Mouse (Mus musculus) hematopoietic stem cell, adult 5-6 weeks (primary cell): ENCODE data around the gene Slc16a13. TPM values are rescaled to one million over a fixed set of nuclear protein-coding genes. Genes with fewer than 3 reads are reported as not detected.
"Not testable (repeated sequence)": the region's sequence is repeated elsewhere in the genome, so short reads cannot be mapped to it uniquely, and the experiment has no call there.

ENCODE experiments used
- ATAC-seq, 2 experiments: fragments of 125-278 bp in 1 of 2; replicated peaks in 1 of 2; 2 replicates each; pipeline ENCODE4 v1.8.0; 2016 to 2017; ENCODE audit warnings: inconsistent platforms in 2 of 2, mild to moderate bottlenecking in 2 of 2, moderate number of reproducible peaks in 2 of 2, low read depth in 1 of 2, moderate TSS enrichment in 1 of 2; ENCODE audit not compliant: low FRiP score in 2 of 2, poor library complexity in 2 of 2, severe bottlenecking in 2 of 2, insufficient read depth in 1 of 2, low TSS enrichment in 1 of 2
- total RNA-seq: library from RNA; stranded (forward); fragments of 172-1452, 232-1000 nt; gene quantifications from 2 replicates; pipeline ENCODE4 v1.2.3, GENCODE M21; 2017

Gene Slc16a13
- total RNA-seq, 1 experiment from 2014 or later = 15.6 TPM

DNA sequence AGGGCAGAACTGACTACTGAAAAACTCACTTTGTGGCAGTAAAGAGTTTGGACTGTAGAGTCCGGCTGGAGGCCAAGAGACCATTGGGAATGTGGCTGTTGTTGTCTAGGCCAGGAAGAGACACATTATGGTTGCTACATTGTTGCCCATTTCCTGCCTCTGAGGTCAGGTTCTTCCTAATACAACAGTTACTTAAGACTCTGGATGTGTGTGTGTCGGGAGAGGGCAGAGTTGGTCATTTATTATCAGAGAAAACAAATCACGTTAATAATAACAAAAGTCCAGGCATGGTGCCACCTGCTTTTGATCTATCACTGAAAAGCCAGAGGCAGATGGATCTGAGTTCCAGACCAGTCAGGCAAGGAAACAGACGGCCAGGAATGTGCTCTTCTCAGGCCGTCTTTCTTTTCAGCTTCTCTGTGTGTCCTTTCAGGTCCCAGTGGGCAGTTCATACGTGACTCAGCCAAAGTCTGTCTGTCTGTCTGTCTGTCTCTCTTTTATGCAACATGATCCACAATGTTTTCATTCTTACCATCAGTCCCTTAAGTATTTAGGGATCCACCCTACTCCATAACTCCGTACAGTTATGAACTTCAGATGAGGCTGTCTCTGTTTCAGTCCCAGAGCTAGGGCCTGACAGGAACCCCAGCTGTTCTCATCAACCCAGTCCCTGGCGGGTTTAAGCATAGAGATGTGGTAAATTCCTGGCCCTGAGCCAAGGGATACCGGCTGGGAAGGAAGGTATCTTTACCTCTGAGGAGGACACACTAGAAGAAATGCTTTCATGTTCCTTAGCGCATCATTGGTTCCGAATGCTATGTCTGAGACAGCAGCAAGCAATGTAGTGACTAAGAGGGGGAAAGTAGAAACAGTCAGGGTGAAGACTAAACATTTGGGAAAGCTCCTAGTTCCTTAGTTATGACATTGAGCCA lies 27.2 kb downstream of the Slc16a13 start:
- ATAC-seq = no peak

DNA sequence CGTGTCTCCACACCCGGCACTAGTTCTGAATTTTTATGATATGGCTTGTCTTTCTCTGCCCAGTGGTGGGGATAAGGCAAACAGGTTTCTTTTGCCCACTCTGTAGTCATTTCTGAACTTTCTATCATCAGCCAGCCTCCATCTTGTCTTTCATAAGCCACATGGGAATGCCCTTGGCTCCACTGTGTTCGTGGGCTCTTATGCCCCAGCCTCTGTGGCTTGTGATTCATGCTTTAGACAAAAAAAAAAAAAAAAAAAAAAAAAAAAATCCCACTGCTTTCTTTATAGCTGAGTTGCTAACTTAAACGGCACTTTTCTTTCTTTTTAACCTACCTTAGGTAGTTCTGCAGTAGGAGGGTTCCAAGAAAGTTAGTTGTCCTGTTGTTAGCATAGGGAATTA lies 28.7 kb downstream of the Slc16a13 start:
- ATAC-seq = no peak

DNA sequence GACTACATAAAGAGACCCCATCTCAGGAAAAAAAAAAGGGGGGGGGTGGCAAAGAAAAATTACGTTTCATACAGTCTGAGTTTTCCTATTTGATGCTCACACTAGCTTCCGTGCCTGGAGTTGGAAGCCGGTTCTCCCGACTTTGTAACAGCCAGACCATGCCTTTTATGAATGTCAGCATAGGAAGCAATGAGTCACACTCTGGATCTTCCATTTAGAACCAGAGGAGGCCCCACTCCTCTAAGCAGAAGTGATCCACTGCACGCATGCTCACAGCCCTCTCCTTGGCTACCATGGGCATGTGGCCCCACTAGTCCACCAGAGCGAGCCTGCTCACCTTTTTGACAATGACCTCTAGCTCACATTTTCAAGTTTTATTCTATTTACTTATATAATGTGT lies 29.7 kb downstream of the Slc16a13 start:
- ATAC-seq = no peak

DNA sequence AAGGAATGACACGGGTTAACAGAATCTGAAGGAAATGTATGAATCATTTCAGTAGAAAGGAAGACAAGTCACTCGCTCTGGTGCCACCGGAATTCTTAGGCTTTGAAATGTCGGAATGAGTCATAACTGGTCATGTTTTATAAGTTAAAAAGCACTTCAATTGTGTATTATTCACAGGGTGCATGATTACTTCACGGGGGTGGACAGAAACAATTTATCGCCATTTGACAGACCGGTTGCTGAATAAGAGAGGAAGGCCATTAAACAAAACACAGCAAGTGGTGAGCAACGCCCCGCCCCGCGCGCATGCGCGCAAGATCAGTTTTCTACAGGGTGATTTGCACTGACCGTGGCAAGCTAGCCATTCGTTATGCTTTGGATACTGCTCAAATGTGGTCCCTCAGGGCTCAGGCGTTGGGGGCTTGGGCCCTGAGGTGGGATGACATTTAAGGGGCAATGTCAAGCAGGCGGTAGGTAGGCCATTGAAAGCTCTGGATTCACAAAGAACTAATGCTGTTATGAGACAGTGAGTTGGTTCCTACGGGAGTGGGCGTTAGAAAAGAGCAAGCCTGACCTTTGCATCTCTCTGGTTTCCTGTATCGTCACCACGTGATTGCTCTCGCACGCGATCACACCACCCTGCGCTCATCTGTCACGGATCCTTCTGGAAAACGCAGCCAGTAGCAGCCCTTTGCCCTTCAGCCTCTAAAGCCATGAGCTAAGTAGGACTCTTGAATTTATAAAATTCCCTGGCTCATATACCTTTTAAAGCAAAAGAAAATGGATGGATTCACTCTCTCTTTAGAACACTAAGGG lies 31.3 kb downstream of the Slc16a13 start:
- no peak for ATAC-seq

DNA sequence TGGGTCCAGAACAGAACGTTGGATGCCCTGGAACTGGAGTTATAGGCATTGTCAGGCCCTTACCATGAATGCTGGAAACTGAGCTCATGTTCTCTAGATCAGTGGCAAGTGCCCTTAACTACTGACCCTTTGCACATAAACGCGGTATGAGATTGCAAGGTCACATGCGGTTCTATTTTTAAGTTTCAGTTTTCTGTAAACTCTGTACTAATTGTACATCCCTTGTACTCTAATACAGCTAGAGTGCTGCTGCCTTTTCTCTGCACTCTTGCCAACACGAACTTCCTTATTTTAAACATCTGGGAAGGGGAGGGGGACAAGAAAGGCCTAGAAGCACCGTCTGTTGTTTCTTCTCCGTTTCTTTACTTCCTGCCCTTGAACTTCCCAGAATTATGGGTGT lies 35.7 kb downstream of the Slc16a13 start:
- ATAC-seq = peak; percentile 17 to 22; a peak in 2 of 4 replicates

DNA sequence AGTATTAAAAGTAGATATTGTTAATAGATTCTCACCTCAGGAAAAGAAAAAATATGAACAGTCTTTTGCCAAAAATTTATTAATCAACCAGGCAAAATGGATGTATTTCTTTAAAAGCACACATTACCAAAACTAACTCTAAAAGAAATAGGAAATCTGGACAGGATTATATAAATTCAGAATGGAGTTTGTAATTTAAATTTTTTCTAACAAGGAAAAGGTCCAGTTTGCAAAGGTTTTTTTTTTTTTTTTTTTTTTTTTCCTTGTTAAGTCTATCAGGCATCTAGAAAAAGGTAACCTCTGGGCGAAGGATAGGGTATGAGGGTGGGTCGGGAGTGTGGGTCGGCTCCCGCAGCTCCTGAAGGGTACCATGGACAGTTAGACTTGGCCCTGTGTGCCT lies 40.4 kb downstream of the Slc16a13 start:
- ATAC-seq = no peak

DNA sequence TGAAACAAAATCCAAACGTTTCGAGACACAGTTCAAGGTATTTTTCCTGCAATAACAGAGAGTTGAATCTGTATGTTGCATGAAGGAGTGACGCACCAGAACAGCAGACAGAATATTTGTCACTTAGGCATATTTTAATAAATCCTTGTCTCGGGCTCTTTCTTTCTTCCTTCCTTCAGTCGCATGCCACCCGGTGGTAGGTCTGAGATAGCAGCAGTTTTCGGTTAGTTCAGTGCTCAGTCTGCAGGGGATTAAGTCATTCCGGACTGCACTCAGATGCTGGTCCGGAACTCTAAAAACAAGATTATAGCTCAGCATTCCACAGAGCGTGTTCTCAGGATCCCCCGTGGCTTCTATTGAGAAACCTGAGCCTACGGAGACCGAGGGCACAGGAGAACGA lies 41.5 kb downstream of the Slc16a13 start:
- ATAC-seq = peak in 1 of 2 experiments; percentile 46; a peak in 1 of 4 replicates

DNA sequence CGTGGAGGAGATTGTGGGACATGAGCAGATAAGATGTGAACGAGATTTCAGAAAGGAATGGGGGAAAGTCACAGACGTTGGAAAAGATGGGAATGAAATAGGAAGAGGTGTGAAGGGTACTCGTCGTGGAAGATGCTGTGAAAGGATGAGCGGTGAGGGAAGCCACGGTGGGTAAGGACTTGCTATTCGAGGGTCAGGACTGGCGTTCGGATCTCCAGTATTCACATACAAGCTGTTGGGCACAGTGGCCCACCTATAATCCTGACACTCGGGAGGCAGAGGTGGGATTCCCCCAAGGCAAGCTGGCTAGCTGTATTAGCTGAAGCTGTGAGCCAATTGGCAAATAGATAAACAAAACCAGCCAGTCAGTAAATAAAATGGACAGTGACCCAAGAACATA lies 42.1 kb downstream of the Slc16a13 start:
- no peak for ATAC-seq

DNA sequence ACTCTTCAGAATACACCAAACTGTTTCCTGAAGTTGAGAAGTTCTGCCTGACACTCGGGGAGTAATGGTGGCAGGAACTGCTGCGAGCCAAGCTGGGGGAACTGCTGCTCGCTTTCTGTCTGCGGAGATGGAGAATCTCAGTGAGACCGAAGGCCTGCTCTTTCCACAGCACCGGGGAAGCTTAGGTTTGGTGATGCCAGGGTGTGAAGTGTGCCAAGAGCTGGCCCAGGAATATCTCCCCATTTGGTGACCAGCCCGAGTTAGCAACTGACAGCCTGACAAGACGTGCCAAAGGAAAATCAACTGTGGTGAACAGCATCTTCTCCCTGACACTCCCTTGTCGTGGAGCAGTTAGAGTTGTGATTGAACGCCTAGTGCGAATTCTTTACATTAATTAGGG lies 42.6 kb downstream of the Slc16a13 start:
- ATAC-seq = no peak

DNA sequence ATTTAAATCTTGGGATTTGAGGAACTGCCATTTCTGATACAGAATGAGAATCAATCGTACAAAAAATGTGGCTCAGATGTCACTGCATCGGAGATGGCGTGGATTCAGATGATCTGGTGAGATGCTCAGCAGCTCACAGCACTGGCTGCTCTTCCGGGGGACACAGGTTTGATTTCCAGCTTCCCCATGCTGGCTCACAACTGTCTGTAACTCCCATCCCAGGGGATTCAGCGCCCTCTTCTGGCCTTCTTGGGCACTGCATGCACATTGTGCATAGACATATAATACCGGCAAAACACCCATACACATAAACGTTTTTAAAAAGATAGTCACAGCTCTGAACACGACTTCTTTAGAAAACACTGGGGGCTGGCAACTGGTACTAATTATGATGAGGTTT lies 43.2 kb downstream of the Slc16a13 start:
- ATAC-seq = no peak

DNA sequence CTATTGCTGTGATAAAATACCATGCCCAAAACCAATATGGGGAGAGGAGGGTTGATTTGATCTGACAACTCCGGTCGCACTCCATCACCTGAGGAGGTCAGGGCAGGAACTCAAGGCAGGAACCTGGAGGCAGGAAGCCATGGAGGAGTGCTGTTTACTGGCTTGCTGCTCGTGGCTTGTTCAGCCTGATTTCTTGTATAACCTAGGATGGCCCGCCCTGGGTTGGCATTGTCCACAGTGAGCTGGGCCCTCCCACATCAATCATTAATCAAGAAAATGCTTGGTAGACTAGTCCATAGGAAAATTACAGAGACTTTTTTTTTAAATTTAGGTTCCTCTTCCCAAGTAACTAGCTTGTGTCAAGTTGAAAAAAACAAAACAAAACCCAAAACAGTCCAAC lies 46.4 kb downstream of the Slc16a13 start:
- ATAC-seq = no peak

DNA sequence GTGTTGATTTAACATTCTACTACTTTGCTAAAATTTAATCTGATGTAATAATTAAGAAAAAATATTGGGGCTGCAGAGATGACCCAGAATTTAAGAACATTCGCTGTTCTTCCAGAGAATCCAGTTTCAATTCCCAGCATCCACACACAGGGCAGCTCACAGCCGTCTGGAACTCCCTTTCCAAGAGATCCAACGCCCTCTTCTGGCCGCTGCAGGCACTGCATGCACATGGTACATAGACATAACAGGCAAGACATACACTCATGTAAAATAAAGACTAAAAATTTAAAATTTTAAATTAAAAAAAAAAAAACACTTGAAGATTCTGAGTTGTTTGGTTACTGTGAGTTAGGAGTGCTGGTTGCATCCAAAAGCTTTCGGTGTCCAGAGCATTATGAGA lies 48.6 kb downstream of the Slc16a13 start:
- no peak for ATAC-seq

DNA sequence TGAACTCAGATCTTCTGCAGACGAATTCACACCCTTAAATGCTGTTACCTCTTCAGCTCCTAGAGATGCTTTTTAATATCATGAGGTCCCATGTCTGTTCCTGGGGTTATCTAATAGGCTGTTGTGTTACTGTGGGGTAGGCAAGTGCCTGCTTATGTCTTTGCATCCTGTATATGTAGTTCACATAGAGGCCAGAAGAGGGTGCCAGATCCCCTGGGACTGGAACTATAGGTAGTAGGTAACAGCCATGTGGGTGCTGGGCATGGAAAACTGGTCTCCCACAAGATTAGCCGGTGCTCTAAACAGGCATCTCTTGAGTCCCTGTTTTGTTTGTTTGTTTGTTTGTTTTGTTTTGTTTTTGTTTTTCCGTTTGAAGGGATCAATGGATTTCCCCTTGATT lies 49.0 kb downstream of the Slc16a13 start:
- no peak; a peak in 1 of 4 replicates for ATAC-seq

DNA sequence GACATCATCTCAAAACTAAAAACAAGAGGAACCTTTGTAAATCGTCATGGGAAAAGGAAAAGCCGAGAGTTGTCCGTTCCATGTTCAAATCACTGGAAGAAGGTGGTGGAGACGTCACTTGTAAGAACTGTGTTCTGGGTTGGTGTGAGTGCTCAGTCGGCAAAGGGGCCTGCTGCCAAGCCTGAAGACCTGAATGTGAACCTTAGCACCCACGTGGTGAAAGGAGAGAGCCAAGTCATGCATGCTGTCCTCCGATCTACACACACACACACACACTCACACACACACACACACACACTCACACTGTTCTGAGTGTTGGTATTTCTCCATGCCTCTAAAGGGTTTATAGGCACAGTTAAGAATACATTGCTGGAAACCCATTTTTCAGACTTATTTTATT lies 49.7 kb downstream of the Slc16a13 start:
- ATAC-seq = no peak

DNA sequence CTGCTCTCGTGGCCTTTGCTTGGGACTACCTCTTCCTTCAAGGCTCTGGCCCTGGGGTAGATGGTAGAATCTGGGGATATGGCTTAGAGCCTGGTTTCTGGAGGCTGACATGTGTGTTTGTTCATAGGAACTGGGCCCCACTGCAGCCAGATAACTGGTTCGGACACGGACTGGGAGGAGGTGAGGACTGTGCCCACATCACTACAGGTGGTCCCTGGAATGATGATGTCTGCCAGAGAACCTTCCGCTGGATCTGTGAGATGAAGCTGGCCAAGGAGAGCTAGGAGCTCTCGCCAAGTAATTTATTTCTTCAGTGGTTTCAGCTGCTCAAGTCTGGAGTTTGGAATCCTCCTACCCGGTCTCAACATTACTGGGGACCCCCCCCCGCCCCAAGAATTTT lies 50.6 kb downstream of the Slc16a13 start:
- no peak for ATAC-seq

DNA sequence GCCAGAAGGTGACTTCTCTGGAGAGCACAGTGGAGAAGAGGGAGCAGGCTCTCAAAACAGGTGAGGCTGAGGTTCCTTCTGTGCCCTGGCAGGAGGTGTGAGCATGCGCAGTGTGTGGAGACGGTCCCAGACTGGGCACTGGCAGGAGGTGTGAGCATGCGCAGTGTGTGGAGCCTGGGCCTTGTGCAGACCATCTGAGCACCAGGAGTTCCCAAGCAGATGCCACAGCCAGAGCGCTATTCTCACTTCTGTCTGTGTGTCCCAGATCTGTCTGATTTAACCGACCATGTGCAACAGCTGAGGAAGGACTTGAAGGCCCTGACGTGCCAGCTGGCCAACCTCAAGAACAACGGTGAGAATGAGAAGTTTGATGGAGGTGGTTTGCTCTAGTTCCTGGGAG lies 51.4 kb downstream of the Slc16a13 start:
- not testable (repeated sequence) for ATAC-seq

DNA sequence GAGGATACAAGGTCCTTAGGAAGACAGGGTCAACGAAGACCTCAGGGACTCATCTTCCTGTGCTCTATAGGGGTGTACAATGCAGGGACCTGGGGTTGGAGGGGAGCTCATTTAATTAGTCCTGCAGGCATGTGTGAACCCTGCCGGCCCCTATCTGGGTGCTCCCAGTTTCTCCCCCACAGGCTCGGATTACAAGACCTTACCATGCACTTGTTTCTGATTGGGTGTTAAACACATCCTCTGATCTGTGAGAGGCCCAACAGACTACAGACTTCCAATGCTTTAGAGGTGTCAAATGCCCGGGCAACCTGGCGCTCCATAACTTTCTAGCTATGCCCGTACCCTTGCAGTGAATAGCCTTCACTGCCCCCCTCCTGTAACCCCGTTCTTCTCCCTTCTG lies 52.7 kb downstream of the Slc16a13 start:
- ATAC-seq = no peak
